Mouse (Mus musculus) lung, embryonic 15.5 days (tissue): ENCODE measurements around the gene B4gat1. TPM values are rescaled to one million over a fixed set of nuclear protein-coding genes. Genes with fewer than 3 reads are reported as not detected.

Experiments used
- polyA plus RNA-seq: library from polyadenylated mRNA; unstranded; fragments of >200 nt; fragmentation: Nextera tagmentation; extraction: Ambion mirVana; gene quantifications from 2 replicates; pipeline ENCODE4 v1.2.1, GENCODE M21; 2015

The B4gat1 gene
- polyA plus RNA-seq, 1 experiment from 2014 or later = 53.0 TPM

Other genes with a start within 250 kb of the B4gat1 start
- 57.6 and 64.1 TPM in 2 replicates for gene Rbm4, start 244.9 kb upstream of the B4gat1 start, polyA plus RNA-seq
- 21.3 and 32.8 TPM in 2 replicates for gene Gm21992, start 227.2 kb upstream of the B4gat1 start, polyA plus RNA-seq
- gene Rbm14, start 227.2 kb upstream of the B4gat1 start, polyA plus RNA-seq = 91.3 and 95.3 TPM in 2 replicates
- 51.2 and 53.3 TPM in 2 replicates for gene Ccs, start 199.5 kb upstream of the B4gat1 start, polyA plus RNA-seq
- gene Ccdc87, start 199.5 kb upstream of the B4gat1 start, polyA plus RNA-seq = 0.20 and 0.33 TPM in 2 replicates
- 21.8 and 25.3 TPM in 2 replicates for gene Ctsf, start 183.7 kb upstream of the B4gat1 start, polyA plus RNA-seq
- gene Actn3, start 160.9 kb upstream of the B4gat1 start, polyA plus RNA-seq = 1.6 and 3.6 TPM in 2 replicates
- gene Zdhhc24, start 160.2 kb upstream of the B4gat1 start, polyA plus RNA-seq = 10.0 and 10.6 TPM in 2 replicates
- gene Bbs1, start 132.2 kb upstream of the B4gat1 start, polyA plus RNA-seq = 5.7 and 6.3 TPM in 2 replicates
- gene Dpp3, start 110.5 kb upstream of the B4gat1 start, polyA plus RNA-seq = 94.4 and 104 TPM in 2 replicates
- gene Peli3, start 95.7 kb upstream of the B4gat1 start, polyA plus RNA-seq = 1.5 and 2.0 TPM in 2 replicates
- gene Mrpl11, start 76.7 kb upstream of the B4gat1 start, polyA plus RNA-seq = 99.4 and 101 TPM in 2 replicates
- gene Npas4, start 48.5 kb upstream of the B4gat1 start, polyA plus RNA-seq = 0.06 and 0.13 TPM in 2 replicates
- 2.7 and 4.1 TPM in 2 replicates for gene Slc29a2, start 15.0 kb upstream of the B4gat1 start, polyA plus RNA-seq
- gene AC124502.3, start 65 bp downstream of the B4gat1 start, polyA plus RNA-seq = 2.2 and 2.4 TPM in 2 replicates
- 47.4 and 51.4 TPM in 2 replicates for gene Brms1, start 2.5 kb downstream of the B4gat1 start, polyA plus RNA-seq
- 2.7 and 2.9 TPM in 2 replicates for gene Rin1, start 11.7 kb downstream of the B4gat1 start, polyA plus RNA-seq
- 71.7 and 72.4 TPM in 2 replicates for gene Cd248, start 29.3 kb downstream of the B4gat1 start, polyA plus RNA-seq
- 3.4 and 4.6 TPM in 2 replicates for gene Tmem151a, start 46.7 kb downstream of the B4gat1 start, polyA plus RNA-seq
- gene Yif1a, start 49.7 kb downstream of the B4gat1 start, polyA plus RNA-seq = 94.5 and 96.8 TPM in 2 replicates
- 8.6 and 9.0 TPM in 2 replicates for gene Cnih2, start 59.7 kb downstream of the B4gat1 start, polyA plus RNA-seq
- 288 and 294 TPM in 2 replicates for gene Rab1b, start 68.2 kb downstream of the B4gat1 start, polyA plus RNA-seq
- gene Klc2, start 79.7 kb downstream of the B4gat1 start, polyA plus RNA-seq = 16.2 and 19.4 TPM in 2 replicates
- 20.6 and 21.4 TPM in 2 replicates for gene Pacs1, start 234.3 kb downstream of the B4gat1 start, polyA plus RNA-seq